ENCODE assay signal across 21 mouse cellular contexts in genomic region chr1:128405675-128406074, GRCm38 (mm10). TPM values are rescaled to one million over a fixed set of nuclear protein-coding genes. Genes with fewer than 3 reads are reported as not detected.
DNase-seq lines count a peak whose midpoint lies in the region; ATAC-seq and TF ChIP-seq lines count a peak whose summit lies in the region.
"Had no signal": no experiment of that assay in that cellular context is flagged by ENCODE, and none has a peak within 500 bp of the region (broad histone marks: within the 10 kb centered on the region; RNA-seq: fewer than 3 reads in every experiment).

No protein-coding gene starts in this region.

- H3K4me1 ChIP-seq in kidney, postnatal 0 days (replicated peaks; ENCODE audit: insufficient read depth, low read length) = no peaks in the 10 kb centered on the region
- peaks cover 29% of the 10 kb centered on the region for H3K4me1 ChIP-seq in forebrain, embryonic 15.5 days
- H3K4me1 ChIP-seq: embryonic facial prominence, embryonic 12.5 days; heart, embryonic 10.5 days; limb, embryonic 10.5 days had no signal

- ATAC-seq in kidney, postnatal 0 days (replicated peaks; ENCODE audit: low FRiP score, low read depth) = no peak
- ATAC-seq in forebrain, embryonic 15.5 days (replicated peaks) = peak; percentile 40
- no peak for ATAC-seq in granulocyte monocyte progenitor cell, adult 5-6 weeks (replicated peaks; ENCODE audit: poor library complexity, severe bottlenecking)
- ATAC-seq: activated CD4-positive, CD25-positive, alpha-beta regulatory T cell, adult 4 months had no signal

- TF ChIP-seq CTCF in kidney, postnatal 0 days (IDR thresholded peaks at IDR 0.05; ENCODE audit: low read depth) = no peak

- H3K27ac ChIP-seq in kidney, postnatal 0 days = peak overlapping the region; percentile 25; the same call in 1 of the 2 replicates
- H3K27ac ChIP-seq in forebrain, embryonic 15.5 days (replicated peaks) = peak overlapping the region; percentile 65
- peak overlapping the region; percentile 48 for H3K27ac ChIP-seq in macrophage
- H3K27ac ChIP-seq: embryonic facial prominence, embryonic 12.5 days; heart, embryonic 10.5 days; limb, embryonic 10.5 days; liver, embryonic 13.5 days had no signal

- H3K4me2 ChIP-seq in kidney, postnatal 0 days (ENCODE audit: low read length) = no peak overlapping the region
- H3K4me2 ChIP-seq in forebrain, embryonic 15.5 days (replicated peaks) = no peak overlapping the region
- H3K4me2 ChIP-seq: embryonic facial prominence, embryonic 12.5 days; liver, embryonic 13.5 days had no signal

- no peak overlapping the region for H3K4me3 ChIP-seq in kidney, postnatal 0 days (replicated peaks; ENCODE audit: low read depth, low read length)
- H3K4me3 ChIP-seq in forebrain, embryonic 15.5 days = no peak overlapping the region
- H3K4me3 ChIP-seq in macrophage (ENCODE audit: inconsistent target) = no peak overlapping the region
- H3K4me3 ChIP-seq: embryonic facial prominence, embryonic 12.5 days; heart, embryonic 10.5 days; limb, embryonic 10.5 days; liver, embryonic 13.5 days; myocyte had no signal

- no peaks in the 10 kb centered on the region for H3K9me3 ChIP-seq in kidney, postnatal 0 days (replicated peaks; ENCODE audit: low read length)
- H3K9me3 ChIP-seq in forebrain, embryonic 15.5 days = no peaks in the 10 kb centered on the region
- H3K9me3 ChIP-seq: embryonic facial prominence, embryonic 12.5 days; heart, embryonic 10.5 days; limb, embryonic 10.5 days; liver, embryonic 13.5 days had no signal

- 64% methylated on average over 1 of the region's 1 CpGs for WGBS in kidney, postnatal 0 days
- WGBS in forebrain, embryonic 15.5 days = 12% methylated on average over 1 of the region's 1 CpGs
- 90% methylated on average over 1 of the region's 1 CpGs for WGBS in macrophage (ENCODE audit: missing documents)

- no peaks in the 10 kb centered on the region for H3K27me3 ChIP-seq in kidney, postnatal 0 days (ENCODE audit: insufficient read depth, low read length)
- no peaks in the 10 kb centered on the region for H3K27me3 ChIP-seq in forebrain, embryonic 15.5 days
- H3K27me3 ChIP-seq: embryonic facial prominence, embryonic 12.5 days; liver, embryonic 13.5 days had no signal

- peaks cover 3% of the 10 kb centered on the region; the same call in 1 of the 2 replicates for H3K36me3 ChIP-seq in kidney, postnatal 0 days (ENCODE audit: insufficient read depth, low read length)
- no peaks in the 10 kb centered on the region for H3K36me3 ChIP-seq in forebrain, embryonic 15.5 days
- 0 out of 2 replicates have a peak, but pooled peaks cover 5% of the 10 kb centered on the region for H3K36me3 ChIP-seq in macrophage (ENCODE audit: inconsistent target)

- peaks cover 39% of the 10 kb centered on the region for H3K79me2 ChIP-seq in macrophage (ENCODE audit: inconsistent target)

- no peak for DNase-seq in kidney, postnatal 0 days (ENCODE audit: low spot score)
- DNase-seq in kidney, postnatal 4 days = no peak
- peak; percentile 47 for DNase-seq in Muller cell, postnatal 12 days (ENCODE audit: inconsistent ontology term)
- DNase-seq in spleen, adult 18-20 months = no peak
- no peak for DNase-seq in cerebellum, adult 9-10 months
- DNase-seq: adrenal gland, postnatal 25 days; gastrocnemius, postnatal 10 days; heart, postnatal 14 days; kidney, adult 11 months; kidney, postnatal 25 days; layer of hippocampus, postnatal 36 days; liver, embryonic 13.5 days; right cerebral cortex, postnatal 4 days had no signal

- no peak overlapping the region for H3K9ac ChIP-seq in kidney, postnatal 0 days (ENCODE audit: low read depth, low read length)
- no peak overlapping the region for H3K9ac ChIP-seq in forebrain, embryonic 15.5 days (replicated peaks)
- H3K9ac ChIP-seq: embryonic facial prominence, embryonic 12.5 days; liver, embryonic 13.5 days had no signal

RNA-seq across cellular contexts. Expression of gene Dars, which starts 11.5 kb away (rescaled TPM):
- polyA plus RNA-seq in kidney, postnatal 0 days (2015; fragmentation: Nextera tagmentation; extraction: Ambion mirVana) = 142 and 143 TPM in 2 replicates
- polyA plus RNA-seq in forebrain, embryonic 15.5 days (2015; fragmentation: Nextera tagmentation; extraction: Ambion mirVana) = 137 and 141 TPM in 2 replicates
- 10 to 100 TPM; 16.3 to 76.0 (median 32.1) TPM for total RNA-seq in macrophage (2018; cell fraction: chromatin; rRNA removed)
- 10 to 100 TPM; 50.4 to 90.2 (median 65.7) TPM for total RNA-seq in macrophage (2018; cell fraction: cytosol; rRNA removed)
- 10 to 100 TPM; 17.6 to 75.8 (median 31.8) TPM for total RNA-seq in macrophage (2018; cell fraction: nucleus; rRNA removed)
- 51.7 to 126 TPM (median 88.1 TPM) in 3 replicates for polyA plus RNA-seq in macrophage (2018)
- 170 and 189 TPM in 2 replicates for total RNA-seq in granulocyte monocyte progenitor cell, adult 5-6 weeks (2014; fragmentation: Nextera tagmentation)
- total RNA-seq in granulocyte monocyte progenitor cell, adult 5-6 weeks (2017) = 304 and 334 TPM in 2 replicates

RNA-seq across cellular contexts. Expression of gene Mcm6, which starts 46.2 kb away (rescaled TPM):
- 126 and 149 TPM in 2 replicates for polyA plus RNA-seq in kidney, postnatal 0 days (2015; fragmentation: Nextera tagmentation; extraction: Ambion mirVana)
- 110 and 114 TPM in 2 replicates for polyA plus RNA-seq in forebrain, embryonic 15.5 days (2015; fragmentation: Nextera tagmentation; extraction: Ambion mirVana)
- 10 to 100 TPM in 17 of 26 experiments, 1 to 10 TPM in 9; 3.0 to 37.9 (median 18.3) TPM for total RNA-seq in macrophage (2018; cell fraction: chromatin; rRNA removed)
- 10 to 100 TPM; 24.7 to 56.7 (median 34.3) TPM for total RNA-seq in macrophage (2018; cell fraction: cytosol; rRNA removed)
- 100 to 1,000 TPM in 1 of 26 experiments, 10 to 100 TPM in 22, 1 to 10 TPM in 3; 9.7 to 130 (median 21.4) TPM for total RNA-seq in macrophage (2018; cell fraction: nucleus; rRNA removed)
- 23.2 to 176 TPM (median 54.1 TPM) in 3 replicates for polyA plus RNA-seq in macrophage (2018)
- total RNA-seq in granulocyte monocyte progenitor cell, adult 5-6 weeks (2014; fragmentation: Nextera tagmentation) = 378 and 386 TPM in 2 replicates
- total RNA-seq in granulocyte monocyte progenitor cell, adult 5-6 weeks (2017) = 431 and 449 TPM in 2 replicates
